Mouse (Mus musculus): ENCODE results near the gene Sorbs2.
"Not testable (repeated sequence)": the region's sequence is repeated elsewhere in the genome, so short reads cannot be mapped to it uniquely, and the experiment has no call there.

The Sorbs2 gene

DNA sequence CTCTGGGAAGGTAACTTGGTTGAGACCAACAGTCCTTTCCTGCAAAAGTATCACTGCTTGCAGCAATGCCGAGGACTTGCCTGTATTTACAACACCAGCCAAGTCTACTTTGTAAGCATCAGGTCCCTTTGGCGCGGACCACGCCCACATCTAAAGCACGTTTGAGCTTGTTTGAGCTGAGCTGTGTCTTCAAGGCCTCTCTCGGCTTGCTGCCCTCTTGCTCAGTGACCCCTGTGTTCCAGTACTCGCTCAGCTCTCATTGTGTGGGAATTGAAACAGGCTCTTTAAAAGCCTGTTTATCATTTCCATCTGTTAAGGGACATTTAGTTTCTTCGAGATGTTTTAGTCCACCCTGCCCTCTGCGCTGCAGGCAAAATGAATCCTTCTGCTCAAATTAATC is 350.8 kb downstream of the Sorbs2 start:
- DNase-seq: no peak

DNA sequence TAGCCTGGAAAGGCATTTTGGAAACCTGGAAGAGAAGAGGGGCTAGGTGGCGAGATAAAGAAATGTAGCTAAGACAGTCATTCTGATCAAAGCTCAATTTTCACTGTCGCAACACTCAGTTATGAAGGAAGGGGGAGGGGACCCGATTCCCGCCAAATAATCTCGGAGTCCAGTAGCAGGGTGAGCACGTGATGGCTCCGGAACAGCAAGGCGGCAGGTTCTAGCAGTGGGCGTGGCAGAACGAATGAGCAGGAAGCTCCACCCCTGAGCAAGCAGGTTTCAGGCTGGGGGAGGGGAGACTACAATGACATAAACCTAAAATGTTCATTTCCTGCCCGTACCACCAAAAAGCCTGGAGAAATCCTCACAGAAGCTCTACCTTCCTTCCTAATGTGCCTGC is 364.0 kb downstream of the Sorbs2 start:
- DNase-seq: not testable (repeated sequence)

DNA sequence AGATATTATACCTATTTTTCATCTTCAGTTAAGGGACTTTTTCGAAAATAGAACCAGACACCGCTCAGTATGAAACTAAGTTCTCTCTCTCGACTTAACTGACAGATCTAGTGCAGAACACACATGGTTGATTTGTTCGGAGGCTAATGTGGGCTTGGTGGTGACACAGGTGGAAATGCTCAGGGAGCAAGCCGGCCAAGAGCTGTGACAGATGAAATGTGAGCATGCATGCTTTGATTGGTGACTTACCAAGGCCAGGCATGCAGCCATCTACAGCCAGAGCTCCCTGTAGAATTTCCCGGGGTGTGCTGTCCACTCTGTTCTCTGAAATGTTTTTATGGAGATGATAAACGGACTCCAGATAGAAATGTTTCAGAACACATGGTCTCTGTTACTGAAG is 364.5 kb downstream of the Sorbs2 start:
- DNase-seq: no peak

DNA sequence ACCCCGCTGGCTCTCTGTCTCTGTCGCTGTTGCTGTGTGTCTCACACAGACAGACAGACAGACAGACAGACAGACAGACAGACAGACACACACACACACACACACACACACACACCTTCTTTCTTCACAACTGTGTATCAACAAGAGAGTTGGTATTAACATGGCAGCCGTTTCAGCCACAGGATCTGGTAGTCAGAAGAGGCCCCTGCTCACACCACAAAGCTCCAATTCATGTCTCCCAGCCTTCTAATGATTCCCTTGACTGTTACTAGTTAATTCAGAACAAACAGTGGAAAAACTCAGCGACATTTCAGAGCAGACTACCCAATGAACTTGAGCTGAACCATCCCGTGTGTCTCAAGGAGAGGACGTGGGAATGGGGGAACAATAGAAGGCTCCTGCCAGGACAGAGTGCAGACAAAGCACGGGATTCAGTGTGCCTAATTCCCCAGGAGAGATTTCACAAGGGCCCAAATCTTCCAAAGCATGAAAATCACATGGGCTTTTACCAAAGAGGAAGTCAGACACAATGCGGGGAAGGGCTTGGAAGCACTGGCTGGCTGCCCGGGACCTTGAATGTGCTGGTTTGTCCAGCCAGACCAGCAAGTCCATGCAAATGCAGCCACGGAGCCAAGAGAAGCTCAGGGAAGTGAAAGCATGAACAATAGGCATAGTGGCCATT is 367.5 kb downstream of the Sorbs2 start:
- peak; percentile 40 for DNase-seq

DNA sequence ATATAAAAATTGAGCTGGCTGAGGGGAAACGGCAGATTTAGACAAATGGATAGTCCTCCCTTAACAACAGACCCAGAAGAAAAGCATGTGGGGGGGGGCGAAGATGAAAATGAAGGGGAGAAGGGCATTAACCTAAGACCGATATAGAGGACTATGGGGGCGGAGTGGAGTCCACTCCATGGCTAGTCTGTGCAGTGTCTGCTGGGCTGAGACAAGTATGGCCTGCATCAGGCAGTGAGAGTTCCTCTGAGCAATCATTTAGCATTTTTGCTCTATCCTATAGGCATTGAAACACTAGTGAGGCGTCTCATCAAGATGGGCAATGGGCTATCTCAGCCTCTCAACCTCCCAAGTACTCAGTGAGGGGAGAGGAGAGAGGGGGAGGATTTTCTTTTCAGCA is 368.8 kb downstream of the Sorbs2 start:
- DNase-seq: no peak

Data from right cerebral cortex, postnatal 25 days (tissue).